Mouse (Mus musculus) intestine, postnatal 0 days (tissue): Measurements from ENCODE around the gene C5ar2. TPM values are rescaled to one million over a fixed set of nuclear protein-coding genes. Genes with fewer than 3 reads are reported as not detected.

Source experiments
- ATAC-seq: fragments of 200-750 bp; cut with Nextera tagmentation; 2 replicates; pipeline ENCODE4 v1.8.0; 2017; ENCODE audit warnings: mild to moderate bottlenecking, moderate TSS enrichment, moderate library complexity
- H3K27ac ChIP-seq: fragments of 300-500 bp; sonication (generic); 2 replicates; pipeline ENCODE4 v1.5.1; 2014; ENCODE audit warnings: mild to moderate bottlenecking, low read depth, low read length, moderate library complexity
- H3K27me3 ChIP-seq: fragments of 300-500 bp; sonication (generic); replicated peaks from 2 replicates; pipeline ENCODE4 v1.6.1; 2014; ENCODE audit warnings: low read length, mixed read lengths; ENCODE audit not compliant: control insufficient read depth, insufficient read depth
- H3K36me3 ChIP-seq: fragments of 300-500 bp; sonication (generic); 2 replicates; pipeline ENCODE4 v1.6.1; 2014; ENCODE audit warnings: mild to moderate bottlenecking, moderate library complexity; ENCODE audit not compliant: control insufficient read depth, insufficient read depth
- H3K4me1 ChIP-seq: fragments of 300-500 bp; sonication (generic); replicated peaks from 2 replicates; pipeline ENCODE4 v1.6.1; 2014; ENCODE audit warnings: antibody characterized with exemption, low read length, mixed read lengths; ENCODE audit not compliant: control insufficient read depth, insufficient read depth
- H3K4me2 ChIP-seq: fragments of 300-500 bp; sonication (generic); replicated peaks from 2 replicates; pipeline ENCODE4 v1.6.1; 2014; ENCODE audit warnings: low read depth, mild to moderate bottlenecking, moderate library complexity
- H3K4me3 ChIP-seq: fragments of 300-500 bp; sonication (generic); 2 replicates; pipeline ENCODE4 v1.5.1; 2014; ENCODE audit warnings: low read depth, low read length
- H3K9ac ChIP-seq: fragments of 300-500 bp; sonication (generic); 2 replicates; pipeline ENCODE4 v1.6.1; 2014; ENCODE audit warnings: mild to moderate bottlenecking, low read depth, low read length
- H3K9me3 ChIP-seq: fragments of 300-500 bp; sonication (generic); 2 replicates; pipeline ENCODE4 v1.6.1; 2016; ENCODE audit warnings: mixed run types; ENCODE audit not compliant: control insufficient read depth
- CTCF ChIP-seq: sonication (generic); IDR thresholded peaks from 2 replicates; pipeline ENCODE4 v1.5.1; 2016; ENCODE audit warnings: low read depth, mild to moderate bottlenecking, control low read depth, antibody characterized with exemption, moderate library complexity
- WGBS: fragments of 180-500 bp; shearing (Covaris S2); extraction: QIAGEN DNeasy Blood & Tissue Kit; methylation state at CpG from one replicate; pipeline ENCODE4 v1.1.7; 2014; 5-methylcytosine and 5-hydroxymethylcytosine counted together
- polyA plus RNA-seq: library from polyadenylated mRNA; unstranded; fragments of >200 nt; fragmentation: Nextera tagmentation; extraction: Ambion mirVana; gene quantifications from 2 replicates; pipeline ENCODE4 v1.2.1, GENCODE M21; 2015

C5ar2 gene
- polyA plus RNA-seq, 1 experiment from 2014 or later, result 0.16 TPM

- no peak overlapping the region for H3K4me2 ChIP-seq
- WGBS, result 79% methylated on average over 5 of the region's 5 CpGs
- no peaks in the 10 kb centered on the region for H3K9me3 ChIP-seq
- TF ChIP-seq CTCF, result no peak
- peaks cover 38% of the 10 kb centered on the region for H3K36me3 ChIP-seq
- H3K27ac ChIP-seq, result no peak overlapping the region
- no peaks in the 10 kb centered on the region for H3K4me1 ChIP-seq
- no peak overlapping the region for H3K9ac ChIP-seq
- ATAC-seq, result no peak
- no peaks in the 10 kb centered on the region for H3K27me3 ChIP-seq
- H3K4me3 ChIP-seq, result no peak overlapping the region
Observed at GRCm38 (mm10) chr7:16197166-16197565, 46.8 kb downstream of the C5ar2 start.

DNA sequence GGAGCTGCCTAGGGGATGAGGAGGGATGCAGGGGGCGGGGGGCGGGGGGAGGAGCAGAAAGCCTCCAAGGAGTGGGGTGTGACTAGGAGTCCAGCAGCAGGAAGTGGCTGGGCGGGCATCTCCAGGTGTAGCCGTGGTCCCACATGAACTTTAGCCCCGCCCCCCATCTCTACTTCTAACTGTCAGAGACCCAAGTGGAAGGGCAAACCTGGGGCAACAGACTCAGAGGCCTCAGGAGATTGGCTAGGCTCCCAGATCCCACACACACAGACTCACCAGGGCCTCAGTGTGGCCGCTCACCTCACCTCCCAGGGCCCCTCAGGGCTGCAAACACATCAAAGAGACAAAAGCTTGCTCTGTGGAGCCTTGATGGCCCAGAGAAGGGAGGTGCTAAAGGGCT is 47.3 kb downstream of the C5ar2 start:
- H3K36me3 ChIP-seq, result peaks cover 32% of the 10 kb centered on the region
- no peaks in the 10 kb centered on the region for H3K4me1 ChIP-seq
- H3K27me3 ChIP-seq, result no peaks in the 10 kb centered on the region
- no peak for TF ChIP-seq CTCF
- H3K27ac ChIP-seq, result no peak overlapping the region; the same call in 1 of the 2 replicates
- H3K4me2 ChIP-seq, result no peak overlapping the region
- ATAC-seq, result no peak
- WGBS, result 67% methylated on average over 6 of the region's 6 CpGs
- no peaks in the 10 kb centered on the region for H3K9me3 ChIP-seq
- no peak overlapping the region for H3K9ac ChIP-seq
- H3K4me3 ChIP-seq, result no peak overlapping the region

DNA sequence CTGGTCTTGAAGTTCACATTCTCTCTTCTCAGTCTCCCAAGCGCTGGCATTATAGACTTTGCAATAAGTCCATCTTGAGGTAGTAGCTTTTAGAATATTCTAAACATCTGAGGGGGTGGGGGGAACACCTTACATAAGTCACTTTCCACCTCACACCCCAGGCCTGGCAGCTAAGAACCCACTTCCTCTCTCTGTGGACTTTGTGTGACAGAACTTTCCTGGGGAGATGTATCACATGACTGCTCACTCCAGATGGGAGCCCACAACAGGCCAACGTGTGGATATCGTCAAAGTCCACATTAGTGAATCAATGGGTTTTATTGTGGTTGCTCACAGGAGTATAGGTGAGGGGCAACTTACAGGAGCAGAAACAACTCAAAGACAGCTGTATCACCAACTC is 50.3 kb downstream of the C5ar2 start:
- no peak for TF ChIP-seq CTCF

GRCm38 (mm10) chr7:16192315-16192714 is 51.6 kb downstream of the C5ar2 start:
- no peak overlapping the region for H3K4me2 ChIP-seq
- no peak overlapping the region for H3K9ac ChIP-seq
- no peaks in the 10 kb centered on the region for H3K27me3 ChIP-seq
- no peaks in the 10 kb centered on the region for H3K4me1 ChIP-seq
- ATAC-seq, result no peak; the same call in 1 of the 2 replicates
- no peak overlapping the region for H3K27ac ChIP-seq
- 16% methylated on average over 5 of the region's 5 CpGs for WGBS
- no peak overlapping the region for H3K4me3 ChIP-seq
- TF ChIP-seq CTCF, result peak; percentile 73
- peaks cover 5% of the 10 kb centered on the region; the same call in 1 of the 2 replicates for H3K36me3 ChIP-seq
- H3K9me3 ChIP-seq, result no peaks in the 10 kb centered on the region

More for the DNA sequence above, 50.3 kb downstream of the C5ar2 start:
- H3K27ac ChIP-seq, result peak overlapping the region; percentile 15; the same call in 1 of the 2 replicates
- H3K9ac ChIP-seq, result no peak overlapping the region
- H3K4me3 ChIP-seq, result no peak overlapping the region
- no peak overlapping the region for H3K4me2 ChIP-seq
- H3K36me3 ChIP-seq, result peaks cover 13% of the 10 kb centered on the region
- no peaks in the 10 kb centered on the region for H3K9me3 ChIP-seq
- WGBS, result 29% methylated on average over 3 of the region's 3 CpGs
- no peaks in the 10 kb centered on the region for H3K27me3 ChIP-seq
- peak; percentile 31 for ATAC-seq
- no peaks in the 10 kb centered on the region for H3K4me1 ChIP-seq

DNA sequence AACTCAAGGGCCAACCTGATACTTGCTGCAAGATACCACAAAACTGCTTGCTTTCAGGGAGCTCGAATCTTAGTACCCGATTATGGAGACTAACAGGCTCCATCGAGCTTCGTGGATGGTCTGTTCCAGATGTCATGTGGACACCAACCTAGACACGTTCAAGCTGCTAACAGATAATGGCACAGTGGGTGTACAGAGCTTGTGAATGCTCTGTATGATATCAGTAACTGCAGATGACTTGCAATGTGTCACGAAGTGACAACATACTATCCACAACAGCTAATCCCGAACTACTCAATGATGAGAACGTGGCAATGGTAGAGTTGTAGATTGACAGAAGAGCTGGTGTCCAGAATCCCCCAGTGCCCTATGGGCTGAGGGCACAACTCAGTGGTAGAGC is 56.5 kb downstream of the C5ar2 start:
- Histone ChIP-seq H3K9me3 (no peaks in the 10 kb centered on the region), H3K9ac (no peak overlapping the region), H3K27ac (no peak overlapping the region), H3K4me3 (no peak overlapping the region), H3K36me3 (peaks cover 15% of the 10 kb centered on the region; the same call in 1 of the 2 replicates), H3K4me2 (no peak overlapping the region), H3K27me3 (no peaks in the 10 kb centered on the region), H3K4me1 (no peaks in the 10 kb centered on the region)
- TF ChIP-seq CTCF, result no peak
- no peak for ATAC-seq
- WGBS, result 80% methylated on average over 8 of the region's 8 CpGs

Other genes starting within 250 kb of the C5ar2 start
- 1.6 and 1.7 TPM in 2 replicates for gene Bicra, start 196.2 kb downstream of the C5ar2 start, polyA plus RNA-seq
- gene Zfp541, start 182.3 kb downstream of the C5ar2 start, polyA plus RNA-seq, result 0.14 TPM in 1 of 2 replicates, not detected in the other
- 201 and 204 TPM in 2 replicates for gene Napa, start 145.7 kb downstream of the C5ar2 start, polyA plus RNA-seq
- gene Kptn, start 124.3 kb downstream of the C5ar2 start, polyA plus RNA-seq, result 13.3 and 14.4 TPM in 2 replicates
- 0.08 and 0.14 TPM in 2 replicates for gene Slc8a2, start 114.3 kb downstream of the C5ar2 start, polyA plus RNA-seq
- 18.0 and 20.7 TPM in 2 replicates for gene Meis3, start 69.1 kb downstream of the C5ar2 start, polyA plus RNA-seq
- gene Dhx34, start 22.1 kb downstream of the C5ar2 start, polyA plus RNA-seq, result 7.3 and 9.0 TPM in 2 replicates
- gene C5ar1, start 15.4 kb upstream of the C5ar2 start, polyA plus RNA-seq, result 2.1 TPM in 2 replicates
- 24.1 and 24.8 TPM in 2 replicates for gene Inafm1, start 29.5 kb upstream of the C5ar2 start, polyA plus RNA-seq
- gene Ccdc9, start 42.6 kb upstream of the C5ar2 start, polyA plus RNA-seq, result 14.2 and 14.8 TPM in 2 replicates
- 6.6 and 7.0 TPM in 2 replicates for gene Bbc3, start 64.2 kb upstream of the C5ar2 start, polyA plus RNA-seq
- gene Sae1, start 143.7 kb upstream of the C5ar2 start, polyA plus RNA-seq, result 90.7 and 91.5 TPM in 2 replicates
- 12.9 and 13.5 TPM in 2 replicates for gene Zc3h4, start 156.8 kb upstream of the C5ar2 start, polyA plus RNA-seq
- 124 and 132 TPM in 2 replicates for gene Tmem160, start 208.6 kb upstream of the C5ar2 start, polyA plus RNA-seq
- 0.22 and 0.27 TPM in 2 replicates for gene Npas1, start 233.6 kb upstream of the C5ar2 start, polyA plus RNA-seq